Mouse (Mus musculus): ENCODE data around the gene Casz1.

Gene Casz1

DNA sequence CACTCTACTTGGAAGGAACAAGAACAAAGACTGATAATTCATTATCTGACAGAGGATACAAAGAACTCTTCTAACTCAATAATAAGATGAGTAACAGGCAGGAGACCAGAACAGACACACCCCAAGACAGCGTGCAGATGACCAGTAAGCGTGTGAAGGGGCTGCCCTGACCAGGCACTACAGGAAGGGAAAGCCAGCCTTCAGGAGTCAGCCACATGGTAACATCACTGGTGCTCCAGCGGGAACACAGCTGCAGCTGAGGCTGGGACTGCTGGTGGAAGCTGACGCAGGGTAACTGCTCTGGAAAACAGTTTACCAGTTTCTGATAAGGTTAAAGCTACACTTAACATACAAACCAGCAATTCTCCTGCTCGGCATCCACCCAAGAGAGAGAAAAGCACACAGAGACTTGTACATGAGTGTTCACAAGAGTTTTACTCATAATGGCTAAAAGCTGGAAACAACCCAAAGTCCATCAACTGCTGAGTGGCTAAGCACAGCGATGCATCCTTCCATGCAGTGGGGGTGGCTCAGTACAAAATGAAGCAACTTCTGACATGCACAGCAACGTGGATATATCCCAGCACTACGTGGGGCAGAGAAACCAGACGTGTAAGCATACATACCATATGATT is 174.1 kb downstream of the Casz1 start:
- DNase-seq, result no peak

DNA sequence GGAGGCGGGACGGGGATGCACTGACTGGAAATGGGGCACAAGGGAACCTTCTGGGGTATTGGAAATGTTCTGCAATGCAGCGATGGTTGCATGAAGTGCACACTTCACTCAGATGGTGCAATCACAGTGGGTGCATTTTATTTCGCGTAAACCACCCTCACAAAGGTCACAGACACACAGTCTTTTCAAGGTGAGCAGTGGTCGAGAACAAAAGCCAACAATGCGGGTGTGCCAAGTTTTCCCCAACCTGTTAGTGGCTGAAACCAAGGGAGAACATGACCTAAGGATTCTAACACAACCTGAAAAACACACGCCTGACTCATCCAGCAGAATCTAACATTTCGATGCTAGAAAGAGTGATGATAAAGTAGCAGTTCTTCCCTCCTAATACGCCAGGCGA is 174.7 kb downstream of the Casz1 start:
- DNase-seq, result no peak

DNA sequence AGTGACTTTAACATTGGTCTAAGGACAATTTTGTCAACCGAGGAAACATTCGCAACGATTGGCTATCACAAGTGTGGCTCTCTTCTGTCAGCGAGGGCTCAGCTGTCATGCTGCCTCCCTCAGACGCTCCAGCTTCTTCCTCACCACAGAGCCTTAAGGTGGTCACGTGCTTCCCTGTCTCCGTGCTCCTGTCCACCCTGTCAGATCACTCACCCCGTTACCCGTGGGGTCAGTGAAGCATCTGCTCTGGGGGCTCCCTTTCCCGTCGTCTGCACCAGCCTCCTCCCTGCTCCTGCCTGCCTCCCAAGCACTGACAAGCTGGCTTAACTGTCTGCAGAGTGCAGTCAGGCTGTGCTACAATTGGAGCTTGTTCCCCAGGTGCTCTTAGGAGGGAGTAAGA is 175.6 kb downstream of the Casz1 start:
- no peak for DNase-seq

DNA sequence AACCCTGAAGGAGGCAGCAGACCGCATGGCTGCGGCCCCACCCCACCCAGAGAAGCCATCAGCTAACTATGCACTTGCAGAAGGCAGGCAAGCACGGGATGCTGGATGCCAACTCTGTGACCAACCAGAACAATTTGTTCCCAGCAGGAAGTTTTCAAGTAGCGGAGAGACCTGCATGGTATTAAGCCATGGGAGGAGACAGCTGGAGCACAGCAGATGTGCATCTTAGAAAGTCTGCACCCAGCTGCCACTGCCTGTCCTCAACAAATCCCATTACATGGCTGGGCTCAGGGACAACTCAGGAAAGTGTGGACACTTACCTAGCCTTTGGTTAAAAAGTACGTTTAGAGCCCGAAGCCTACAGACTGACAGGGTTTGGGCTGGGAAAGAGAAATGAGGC is 178.0 kb downstream of the Casz1 start:
- no peak for DNase-seq

DNA sequence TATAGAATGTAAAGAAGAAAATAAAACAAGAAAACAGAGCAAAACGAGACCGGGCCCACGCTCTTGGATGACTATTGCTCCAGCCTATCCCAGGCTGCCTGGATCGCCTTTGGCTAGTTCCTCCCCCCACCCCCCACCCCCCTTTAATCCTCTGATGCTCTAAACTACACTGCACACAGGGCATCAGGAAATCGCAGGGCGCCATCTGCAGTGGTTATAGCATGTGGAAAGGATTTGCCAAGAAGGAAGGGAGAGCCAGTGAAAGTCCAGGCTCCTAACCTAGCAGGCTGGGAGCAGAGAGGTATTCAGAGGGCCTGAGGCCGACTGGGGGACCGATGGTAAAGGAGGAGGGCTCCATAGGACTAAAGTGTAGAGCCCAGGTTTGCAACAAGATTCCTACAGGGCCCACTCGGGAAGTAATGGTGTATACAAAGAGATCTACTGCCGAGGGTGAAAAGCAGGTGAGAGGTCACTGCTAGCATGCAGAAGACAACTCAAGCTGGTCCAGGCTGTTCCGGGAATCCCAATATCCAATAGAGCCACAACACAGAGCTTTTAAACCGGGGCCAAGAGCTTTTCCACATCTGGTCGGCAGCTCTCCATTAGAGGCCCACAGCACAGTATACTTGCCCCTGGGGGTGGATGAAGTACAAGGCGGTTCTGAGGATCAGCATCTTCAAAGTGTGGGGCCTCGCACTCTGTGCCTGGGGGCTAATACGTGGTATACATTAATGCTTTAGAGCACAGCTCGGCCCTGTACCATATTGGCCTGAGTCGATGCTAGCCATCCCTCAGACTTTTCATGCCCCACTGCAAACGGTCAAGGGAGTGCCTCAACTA is 180.7 kb downstream of the Casz1 start:
- no peak for DNase-seq

DNA sequence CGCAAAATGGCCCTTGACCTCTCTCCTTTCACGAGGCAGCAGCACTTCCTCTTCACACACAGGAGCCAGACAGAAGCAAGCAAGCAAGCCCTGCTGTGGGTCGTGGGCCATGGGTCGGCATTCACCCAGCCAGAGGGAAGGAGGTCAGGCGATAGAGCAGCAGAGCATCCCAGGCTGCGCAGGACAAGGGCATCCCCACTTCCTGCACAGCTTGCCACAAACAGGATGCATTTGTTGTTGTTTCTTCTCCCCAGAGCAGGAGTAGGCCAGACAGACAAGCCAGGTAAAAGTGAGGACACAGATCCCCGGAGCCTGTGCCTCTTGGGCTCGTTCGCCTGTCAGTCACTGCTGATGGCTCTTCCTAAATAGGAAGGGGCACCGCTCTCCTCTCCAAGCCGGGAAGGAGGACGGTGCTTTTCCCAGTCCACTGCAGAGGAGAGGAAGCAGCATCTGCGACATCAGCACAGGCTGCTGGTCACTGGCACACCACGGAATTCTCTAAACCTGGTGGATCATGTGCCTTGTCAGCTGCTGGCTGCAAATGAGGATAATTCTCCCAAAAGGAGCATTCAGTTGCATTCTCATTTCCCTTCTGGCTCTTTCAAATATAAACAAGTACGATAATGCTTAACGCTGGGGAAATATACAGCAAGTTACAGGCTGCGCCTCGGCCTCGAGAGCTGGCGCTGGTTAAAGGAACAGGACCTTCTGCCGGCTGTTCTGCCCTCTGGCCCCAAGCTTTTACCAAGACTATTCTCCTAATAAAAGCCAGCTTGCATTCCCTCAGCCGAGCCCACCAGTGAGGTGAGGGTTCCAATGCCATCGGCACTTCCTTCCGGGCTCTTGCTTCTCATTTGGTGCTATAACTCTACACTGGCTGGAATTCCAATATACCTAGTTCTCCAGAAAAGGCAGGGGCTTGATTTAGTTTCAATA is 181.6 kb downstream of the Casz1 start:
- DNase-seq, result no peak

DNA sequence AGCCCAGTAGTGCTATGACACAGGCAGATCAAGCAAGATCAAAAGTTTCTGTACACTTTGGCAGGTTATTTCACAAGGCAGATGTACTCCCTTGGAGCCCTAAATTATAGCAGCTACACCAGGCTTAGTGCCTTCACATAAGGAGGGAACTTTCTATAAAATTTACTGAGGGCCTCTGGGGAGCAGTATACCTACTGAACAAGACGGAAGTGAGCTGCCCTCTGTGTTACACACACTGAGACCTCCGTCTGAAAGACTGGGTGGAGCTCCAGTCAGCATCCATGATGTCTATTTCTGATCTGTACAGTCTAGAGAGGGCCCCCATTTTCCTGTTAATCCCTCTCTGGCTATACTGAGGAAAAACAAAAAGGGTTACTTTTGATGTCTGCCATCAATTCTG is 185.8 kb downstream of the Casz1 start:
- DNase-seq, result no peak

DNA sequence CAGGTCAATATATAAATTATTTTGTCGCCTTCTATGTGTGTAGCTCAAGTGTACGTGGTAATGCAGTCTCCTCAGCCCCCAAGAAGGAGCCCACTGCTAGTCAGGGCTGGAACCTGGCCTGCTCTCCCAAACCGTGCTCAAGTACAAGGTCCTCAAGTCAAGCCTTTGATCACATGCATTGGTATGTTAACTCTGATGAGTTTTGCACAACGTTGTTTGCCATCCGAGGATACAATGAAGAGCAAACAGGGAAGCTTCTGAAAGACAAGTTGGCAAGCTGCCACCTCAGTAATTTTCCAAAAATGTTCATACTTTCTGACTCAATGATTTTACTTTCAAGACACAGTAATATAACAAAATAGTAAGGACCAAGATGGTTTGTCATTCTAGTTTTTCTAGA is 189.7 kb downstream of the Casz1 start:
- DNase-seq, result no peak

DNA sequence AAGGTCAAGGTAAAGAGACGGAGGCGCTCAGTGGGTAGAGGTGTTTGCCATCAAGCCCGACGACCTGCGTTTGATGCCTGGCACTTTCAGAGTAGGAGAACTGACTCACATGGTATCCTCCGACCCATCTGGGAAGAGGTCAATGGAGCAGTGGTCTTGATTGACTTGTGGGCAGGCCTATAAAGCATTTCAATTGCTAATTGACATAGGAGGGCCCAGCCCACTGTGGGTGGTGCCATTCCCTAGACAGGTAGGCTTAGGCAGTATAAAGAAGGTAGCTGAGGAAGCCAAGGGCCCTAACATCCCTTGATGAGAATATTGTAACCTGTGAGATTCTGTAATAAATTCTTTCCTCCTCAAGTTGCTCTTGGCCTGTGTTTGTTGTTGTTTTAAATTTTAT is 196.5 kb downstream of the Casz1 start:
- no peak for DNase-seq

DNA sequence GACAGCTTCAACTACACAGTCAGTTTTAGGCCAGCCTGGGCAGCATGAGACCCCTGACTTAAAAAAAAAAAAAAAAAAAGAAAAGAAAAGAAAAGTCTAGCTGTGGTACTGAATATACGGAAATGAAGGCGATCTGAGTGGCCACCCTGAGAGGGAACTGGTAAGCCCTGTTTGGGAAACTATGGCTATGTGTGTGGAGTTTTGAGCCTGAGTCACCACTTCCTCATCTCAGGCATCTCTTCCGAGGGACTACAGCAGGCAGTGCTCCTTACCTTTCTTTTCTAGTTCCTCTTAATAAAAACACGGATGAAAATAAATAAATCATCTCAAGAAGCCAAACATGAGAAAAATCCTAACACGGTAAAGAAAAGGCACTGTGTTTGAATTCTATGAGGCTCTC is 197.3 kb downstream of the Casz1 start:
- no peak for DNase-seq

DNA sequence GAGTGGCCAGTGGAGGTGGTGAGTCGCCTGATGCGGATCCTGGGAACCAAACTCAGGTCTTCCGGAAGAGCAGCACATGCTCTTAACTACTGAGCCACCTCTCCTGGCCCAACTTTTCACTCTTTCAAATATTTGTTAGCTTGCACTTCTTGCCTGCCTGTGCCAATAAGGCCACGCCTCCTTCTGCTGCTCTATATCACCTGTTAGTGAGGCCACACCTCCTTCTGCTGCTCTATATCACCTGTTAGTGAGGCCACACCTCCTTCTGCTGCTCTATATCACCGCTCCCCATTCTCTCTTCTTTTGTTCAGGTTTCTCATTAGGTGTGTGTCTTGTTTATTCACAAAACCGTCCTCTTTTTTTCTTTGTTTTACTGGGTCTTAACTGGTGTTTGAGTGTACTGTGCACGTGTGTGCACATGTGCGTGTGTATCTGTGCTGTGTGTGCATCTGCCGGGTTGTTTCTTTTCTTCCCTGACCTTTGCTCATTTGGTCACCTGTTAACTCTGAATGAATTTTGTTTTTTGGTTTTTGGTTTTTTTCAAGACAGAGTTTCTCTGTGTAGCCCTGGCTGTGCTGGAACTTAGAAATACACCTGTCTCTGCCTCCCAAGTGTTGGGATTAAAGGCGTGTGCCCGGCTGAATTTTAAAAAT is 198.3 kb downstream of the Casz1 start:
- DNase-seq, result no peak
